Mouse (Mus musculus) kidney, embryonic 14.5 days (tissue): ENCODE results near the gene Rapgef1. TPM values are rescaled to one million over a fixed set of nuclear protein-coding genes. Genes with fewer than 3 reads are reported as not detected.
A peak's percentile ranks its signal among the peaks of the same experiment; 100 is the strongest.
"Not testable (repeated sequence)": the region's sequence is repeated elsewhere in the genome, so short reads cannot be mapped to it uniquely, and the experiment has no call there.

Experiments used
- ATAC-seq: fragments of 200-750 bp; cut with Nextera tagmentation; 2 replicates; pipeline ENCODE4 v1.8.0; 2017; ENCODE audit warnings: moderate number of reproducible peaks, mild to moderate bottlenecking, moderate TSS enrichment, moderate library complexity; ENCODE audit not compliant: low FRiP score, low TSS enrichment
- H3K27ac ChIP-seq: fragments of 300-500 bp; sonication (generic); 2 replicates; pipeline ENCODE4 v1.5.1; 2014; ENCODE audit warnings: low read depth, mild to moderate bottlenecking, low read length, moderate library complexity, mixed read lengths
- H3K27me3 ChIP-seq: fragments of 300-500 bp; sonication (generic); 2 replicates; pipeline ENCODE4 v1.6.1; 2014; ENCODE audit warnings: mild to moderate bottlenecking, low read length; ENCODE audit not compliant: control insufficient read depth, insufficient read depth
- H3K36me3 ChIP-seq: fragments of 300-500 bp; sonication (generic); 2 replicates; pipeline ENCODE4 v1.6.1; 2014; ENCODE audit warnings: low read length, mixed read lengths; ENCODE audit not compliant: control insufficient read depth, insufficient read depth
- H3K4me1 ChIP-seq: fragments of 300-500 bp; sonication (generic); 2 replicates; pipeline ENCODE4 v1.6.1; 2014; ENCODE audit warnings: low read length, mixed read lengths; ENCODE audit not compliant: control insufficient read depth, insufficient read depth
- H3K4me2 ChIP-seq: fragments of 300-500 bp; sonication (generic); replicated peaks from 2 replicates; pipeline ENCODE4 v1.6.1; 2014; ENCODE audit warnings: low read depth, mild to moderate bottlenecking, low read length
- H3K4me3 ChIP-seq: fragments of 300-500 bp; sonication (generic); 2 replicates; pipeline ENCODE4 v1.5.1; 2014; ENCODE audit warnings: mild to moderate bottlenecking, low read length
- H3K9ac ChIP-seq: fragments of 300-500 bp; sonication (generic); 2 replicates; pipeline ENCODE4 v1.6.1; 2014; ENCODE audit warnings: low read depth, mild to moderate bottlenecking, low read length, moderate library complexity
- H3K9me3 ChIP-seq: fragments of 300-500 bp; sonication (generic); 2 replicates; pipeline ENCODE4 v1.6.1; 2016; ENCODE audit warnings: low read length; ENCODE audit not compliant: control insufficient read depth
- WGBS: fragments of 180-500 bp; shearing (Covaris S2); extraction: QIAGEN DNeasy Blood & Tissue Kit; methylation state at CpG from one replicate; pipeline ENCODE4 v1.1.7; 2014; 5-methylcytosine and 5-hydroxymethylcytosine counted together
- polyA plus RNA-seq: library from polyadenylated mRNA; unstranded; fragments of >200 nt; fragmentation: Nextera tagmentation; extraction: Ambion mirVana; gene quantifications from 2 replicates; pipeline ENCODE4 v1.2.1, GENCODE M21; 2014

The Rapgef1 gene
- polyA plus RNA-seq, 1 experiment from 2014 or later = 16.6 TPM

GRCm38 (mm10) chr2:29764831-29765230 lies 145.3 kb downstream of the Rapgef1 start:
- Histone ChIP-seq H3K4me3 (no peak overlapping the region), H3K36me3 (no peaks in the 10 kb centered on the region), H3K27me3 (no peaks in the 10 kb centered on the region), H3K4me1 (no peaks in the 10 kb centered on the region), H3K9ac (no peak overlapping the region), H3K9me3 (no peaks in the 10 kb centered on the region), H3K4me2 (no peak overlapping the region), H3K27ac (no peak overlapping the region)
- no peak for ATAC-seq
- WGBS = 0% methylated on average over 1 of the region's 1 CpGs

- no peak overlapping the region for H3K4me3 ChIP-seq
- no peaks in the 10 kb centered on the region for H3K9me3 ChIP-seq
- no peaks in the 10 kb centered on the region for H3K4me1 ChIP-seq
- H3K27me3 ChIP-seq = no peaks in the 10 kb centered on the region
- H3K9ac ChIP-seq = no peak overlapping the region
- no peak overlapping the region for H3K4me2 ChIP-seq
- H3K36me3 ChIP-seq = no peaks in the 10 kb centered on the region
- H3K27ac ChIP-seq = peak overlapping the region; percentile 24; the same call in 1 of the 2 replicates
- 54% methylated on average over 11 of the region's 11 CpGs for WGBS
- ATAC-seq = peak; percentile 45; the same call in 1 of the 2 replicates
Measured at GRCm38 (mm10) chr2:29767976-29768709, 148.6 kb downstream of the Rapgef1 start.

- Histone ChIP-seq H3K4me3 (no peak overlapping the region), H3K27ac (peak overlapping the region; percentile 19; the same call in 1 of the 2 replicates), H3K4me1 (no peaks in the 10 kb centered on the region), H3K9ac (no peak overlapping the region), H3K9me3 (no peaks in the 10 kb centered on the region), H3K36me3 (peaks cover 3% of the 10 kb centered on the region; the same call in 1 of the 2 replicates), H3K27me3 (no peaks in the 10 kb centered on the region), H3K4me2 (no peak overlapping the region)
- no peak for ATAC-seq
- WGBS = 64% methylated on average over 9 of the region's 9 CpGs
Measured at GRCm38 (mm10) chr2:29768901-29769300, 149.4 kb downstream of the Rapgef1 start.

- H3K9ac ChIP-seq = no peak overlapping the region
- H3K4me1 ChIP-seq = no peaks in the 10 kb centered on the region
- H3K4me2 ChIP-seq = no peak overlapping the region
- peaks cover 8% of the 10 kb centered on the region for H3K36me3 ChIP-seq
- H3K27ac ChIP-seq = no peak overlapping the region
- no peaks in the 10 kb centered on the region for H3K27me3 ChIP-seq
- no peaks in the 10 kb centered on the region for H3K9me3 ChIP-seq
- no peak for ATAC-seq
- H3K4me3 ChIP-seq = no peak overlapping the region
Measured at GRCm38 (mm10) chr2:29770162-29770561, 150.6 kb downstream of the Rapgef1 start.

- Histone ChIP-seq H3K9me3 (no peaks in the 10 kb centered on the region), H3K9ac (no peak overlapping the region), H3K4me2 (no peak overlapping the region), H3K27me3 (no peaks in the 10 kb centered on the region), H3K27ac (no peak overlapping the region), H3K36me3 (peaks cover 13% of the 10 kb centered on the region), H3K4me1 (no peaks in the 10 kb centered on the region), H3K4me3 (no peak overlapping the region)
- ATAC-seq = no peak
- WGBS = 81% methylated on average over 8 of the region's 8 CpGs
Measured at GRCm38 (mm10) chr2:29771611-29772461, 152.3 kb downstream of the Rapgef1 start.

- Histone ChIP-seq H3K36me3 (peaks cover 28% of the 10 kb centered on the region), H3K9me3 (no peaks in the 10 kb centered on the region), H3K9ac (no peak overlapping the region), H3K27me3 (no peaks in the 10 kb centered on the region), H3K4me3 (no peak overlapping the region), H3K4me2 (no peak overlapping the region), H3K4me1 (no peaks in the 10 kb centered on the region), H3K27ac (no peak overlapping the region)
- ATAC-seq = no peak
- 96% methylated on average over 4 of the region's 4 CpGs for WGBS
Measured at GRCm38 (mm10) chr2:29773323-29773722, 153.8 kb downstream of the Rapgef1 start.

GRCm38 (mm10) chr2:29781256-29781655 lies 161.7 kb downstream of the Rapgef1 start:
- not testable (repeated sequence) for ATAC-seq, H3K27me3 ChIP-seq, H3K4me2 ChIP-seq, H3K4me1 ChIP-seq, H3K9ac ChIP-seq, H3K4me3 ChIP-seq, H3K27ac ChIP-seq, H3K9me3 ChIP-seq
- peaks cover 95% of the 10 kb centered on the region for H3K36me3 ChIP-seq
- 90% methylated on average over 2 of the region's 2 CpGs for WGBS

- Histone ChIP-seq H3K9me3 (peaks cover 3% of the 10 kb centered on the region; the same call in 1 of the 2 replicates), H3K4me2 (no peak overlapping the region), H3K36me3 (peaks cover 67% of the 10 kb centered on the region), H3K9ac (no peak overlapping the region; the same call in 1 of the 2 replicates), H3K27me3 (no peaks in the 10 kb centered on the region), H3K4me3 (no peak overlapping the region), H3K4me1 (peaks cover 7% of the 10 kb centered on the region; the same call in 1 of the 2 replicates), H3K27ac (no peak overlapping the region)
- 69% methylated on average over 4 of the region's 4 CpGs for WGBS
- no peak for ATAC-seq
Measured at GRCm38 (mm10) chr2:29784290-29784689, 164.8 kb downstream of the Rapgef1 start.
